Mouse (Mus musculus) heart, postnatal 0 days (tissue): Measurements from ENCODE around the gene Syt12.

ENCODE experiments used
- CTCF ChIP-seq: IDR thresholded peaks from 2 replicates; pipeline ENCODE4 v1.5.1; 2016; ENCODE audit warnings: antibody characterized with exemption, control low read depth, low read depth
- EP300 ChIP-seq: IDR thresholded peaks from 2 replicates; pipeline ENCODE4 v1.6.1; 2016; ENCODE audit warnings: antibody characterized with exemption, low read depth

DNA sequence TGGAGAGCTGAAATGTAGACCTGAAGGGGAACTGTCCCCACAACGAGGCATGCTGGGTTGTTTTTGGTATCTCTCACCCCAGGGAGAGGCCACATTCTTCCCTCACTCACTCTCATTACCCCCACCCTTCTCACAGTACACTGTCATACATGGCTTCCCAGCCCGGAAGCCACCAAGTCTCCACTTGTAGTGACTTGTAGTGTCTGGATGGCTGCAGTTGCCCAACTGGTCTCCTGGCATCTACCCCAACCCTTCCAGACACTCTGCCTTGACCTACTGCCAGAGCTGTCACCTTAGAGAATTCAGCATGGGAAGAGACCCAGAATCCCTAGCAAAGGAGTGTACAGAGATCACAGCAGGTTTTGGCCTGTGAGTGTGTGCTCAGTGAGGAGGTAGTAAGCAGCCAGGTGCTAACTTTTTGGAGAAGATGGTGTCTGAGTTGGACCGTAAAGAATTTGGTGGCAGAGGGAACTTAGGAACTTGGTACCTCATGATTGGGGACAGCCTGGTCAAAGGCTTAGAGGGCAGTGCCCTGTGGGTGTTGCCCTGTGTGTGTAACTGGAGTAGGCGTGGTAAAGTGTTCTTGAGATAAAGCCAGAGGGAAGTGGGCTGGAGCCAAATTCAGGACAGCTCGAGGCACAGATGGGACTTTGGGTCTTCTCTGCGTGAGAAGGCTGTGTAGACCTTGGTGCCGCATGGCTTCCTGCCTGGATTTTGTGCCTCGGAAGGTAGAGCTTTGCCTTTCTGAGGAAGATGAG lies 56.9 kb downstream of the Syt12 start:
- TF ChIP-seq CTCF (no peak), EP300 (no peak)
